Mouse (Mus musculus) heart, embryonic 12.5 days (tissue): ENCODE measurements around the gene F2rl2. TPM values are rescaled to one million over a fixed set of nuclear protein-coding genes. Genes with fewer than 3 reads are reported as not detected.

Experiments
- ATAC-seq: fragments of 200-750 bp; cut with Nextera tagmentation; 2 replicates; pipeline ENCODE4 v1.8.0; 2017; ENCODE audit warnings: moderate TSS enrichment, moderate library complexity; ENCODE audit not compliant: insufficient number of reproducible peaks, low FRiP score
- H3K27ac ChIP-seq: fragments of 300-500 bp; sonication (generic); 2 replicates; pipeline ENCODE4 v1.5.1; 2016; ENCODE audit warnings: mild to moderate bottlenecking, moderate library complexity; ENCODE audit not compliant: poor library complexity, severe bottlenecking
- H3K27me3 ChIP-seq: fragments of 300-500 bp; sonication (generic); replicated peaks from 2 replicates; pipeline ENCODE4 v1.6.1; 2016; ENCODE audit warnings: mild to moderate bottlenecking, moderate library complexity
- H3K36me3 ChIP-seq: fragments of 300-500 bp; sonication (generic); 2 replicates; pipeline ENCODE4 v1.6.1; 2016; ENCODE audit warnings: mild to moderate bottlenecking, moderate library complexity
- H3K4me1 ChIP-seq: fragments of 300-500 bp; sonication (generic); replicated peaks from 2 replicates; pipeline ENCODE4 v1.6.1; 2016; ENCODE audit warnings: mild to moderate bottlenecking
- H3K4me2 ChIP-seq: fragments of 300-500 bp; sonication (generic); 2 replicates; pipeline ENCODE4 v1.6.1; 2016; ENCODE audit warnings: mild to moderate bottlenecking, moderate library complexity
- H3K4me3 ChIP-seq: fragments of 300-500 bp; sonication (generic); 2 replicates; pipeline ENCODE4 v1.5.1; 2016; ENCODE audit warnings: mild to moderate bottlenecking
- H3K9ac ChIP-seq: fragments of 300-500 bp; sonication (generic); 2 replicates; pipeline ENCODE4 v1.6.1; 2016; ENCODE audit warnings: mild to moderate bottlenecking, moderate library complexity
- H3K9me3 ChIP-seq: fragments of 300-500 bp; sonication (generic); replicated peaks from 2 replicates; pipeline ENCODE4 v1.6.1; 2016; ENCODE audit warnings: mild to moderate bottlenecking, moderate library complexity
- WGBS: fragments of 180-500 bp; shearing (Covaris S2); methylation state at CpG from one replicate; pipeline ENCODE4 v1.1.7; 2016; 5-methylcytosine and 5-hydroxymethylcytosine counted together
- polyA plus RNA-seq: library from polyadenylated mRNA; unstranded; fragments of >200 nt; fragmentation: Nextera tagmentation; extraction: Ambion mirVana; gene quantifications from 2 replicates; pipeline ENCODE4 v1.2.1, GENCODE M21; 2016

The F2rl2 gene
- polyA plus RNA-seq, 1 experiment from 2014 or later, result 1.9 TPM

DNA sequence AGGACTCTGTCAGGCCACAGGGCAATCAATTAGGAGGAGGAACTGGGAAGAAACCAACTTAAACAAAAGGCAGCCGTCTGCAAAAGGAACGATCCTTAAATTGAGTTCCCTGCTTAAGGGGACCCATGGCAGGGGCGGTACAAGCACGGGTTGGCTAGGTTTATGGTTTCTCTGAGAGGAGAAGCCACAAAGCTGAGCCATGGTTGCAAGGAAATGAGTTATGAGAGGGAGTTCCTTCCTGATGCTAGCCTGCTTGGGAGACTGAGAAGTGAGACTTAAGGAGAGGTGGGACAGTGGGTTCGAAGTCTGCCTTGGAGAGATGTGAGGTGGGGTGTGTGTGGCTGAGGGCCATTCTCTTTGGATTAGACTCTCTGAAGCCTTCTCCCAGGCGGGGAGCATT lies 1.2 kb downstream of the F2rl2 start:
- Histone ChIP-seq H3K4me3 (no peak overlapping the region), H3K4me1 (0 out of 2 replicates have a peak, but pooled peaks cover 9% of the 10 kb centered on the region), H3K9me3 (no peaks in the 10 kb centered on the region), H3K36me3 (no peaks in the 10 kb centered on the region), H3K4me2 (no peak overlapping the region), H3K27ac (no peak overlapping the region), H3K27me3 (no peaks in the 10 kb centered on the region), H3K9ac (no peak overlapping the region)
- no peak for ATAC-seq
- WGBS, result 65% methylated on average over 6 of the region's 6 CpGs

DNA sequence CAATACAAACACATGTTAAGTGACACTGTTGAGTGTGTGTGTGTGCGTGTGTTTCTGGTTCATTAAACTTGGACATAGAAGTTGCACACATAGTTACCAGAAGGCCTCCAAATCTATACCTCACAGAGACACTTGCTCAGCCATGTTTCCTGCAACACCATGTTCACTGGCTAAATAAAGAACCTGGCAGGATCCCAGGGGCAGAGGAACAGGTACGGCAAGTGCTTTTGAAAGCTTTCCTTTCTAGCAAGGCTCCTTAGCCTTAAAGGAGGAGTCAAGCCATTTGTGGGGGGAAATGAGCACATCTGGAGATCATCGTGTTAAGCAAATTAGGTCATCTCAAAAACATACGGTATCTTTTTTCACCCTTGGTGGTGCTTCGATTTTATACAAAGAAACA lies 6.7 kb downstream of the F2rl2 start:
- Histone ChIP-seq H3K4me1 (peaks cover 9% of the 10 kb centered on the region), H3K9ac (no peak overlapping the region), H3K9me3 (no peaks in the 10 kb centered on the region), H3K36me3 (no peaks in the 10 kb centered on the region), H3K27me3 (no peaks in the 10 kb centered on the region), H3K4me2 (no peak overlapping the region), H3K4me3 (no peak overlapping the region), H3K27ac (no peak overlapping the region)
- no peak for ATAC-seq
- 74% methylated on average over 5 of the region's 5 CpGs for WGBS

DNA sequence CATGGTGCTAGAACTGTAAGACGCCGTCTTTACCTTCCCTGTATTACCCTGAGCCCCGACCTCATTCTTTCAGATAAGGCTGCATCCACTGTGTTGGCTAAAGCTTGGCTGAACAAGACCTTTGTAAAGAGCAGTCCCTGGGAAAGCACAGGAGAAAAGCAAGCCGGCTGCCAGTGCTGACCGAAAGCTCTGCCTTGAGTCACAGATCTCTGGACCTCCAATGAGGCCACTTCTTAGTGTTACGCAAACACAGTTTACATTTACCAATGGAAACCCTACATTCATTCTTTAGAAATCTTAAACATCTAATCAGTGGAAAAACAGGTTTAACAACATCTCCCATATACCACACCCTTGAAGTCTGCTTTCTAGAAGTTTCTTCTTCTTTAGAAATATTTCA lies 8.9 kb downstream of the F2rl2 start:
- Histone ChIP-seq H3K9ac (no peak overlapping the region), H3K36me3 (no peaks in the 10 kb centered on the region)
- 87% methylated on average over 6 of the region's 6 CpGs for WGBS

DNA sequence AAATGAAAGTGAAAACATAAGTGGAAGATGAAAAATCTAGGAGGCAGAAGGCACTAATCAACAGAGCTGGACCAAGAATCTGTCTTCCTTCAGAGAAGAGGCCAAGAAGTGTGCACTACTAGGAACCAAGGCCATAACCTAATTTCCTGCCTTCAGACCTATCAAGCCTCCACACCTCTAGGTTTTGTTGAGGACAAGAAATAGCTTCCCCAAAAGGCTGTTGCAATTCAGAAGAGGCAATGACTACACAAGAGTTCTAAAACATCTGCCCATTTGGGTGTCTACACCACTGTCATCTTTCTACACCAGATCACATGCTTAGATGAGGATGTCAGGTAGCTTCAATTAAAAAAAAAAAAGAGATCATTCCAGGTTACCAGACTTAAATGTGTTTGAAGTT lies 15.4 kb downstream of the F2rl2 start:
- no peak overlapping the region for H3K4me2 ChIP-seq
- no peak overlapping the region for H3K4me3 ChIP-seq
- H3K36me3 ChIP-seq, result 0 out of 2 replicates have a peak, but pooled peaks cover 2% of the 10 kb centered on the region
- H3K27ac ChIP-seq, result no peak overlapping the region
- ATAC-seq, result no peak
- H3K27me3 ChIP-seq, result no peaks in the 10 kb centered on the region
- no peaks in the 10 kb centered on the region for H3K9me3 ChIP-seq
- H3K4me1 ChIP-seq, result 0 out of 2 replicates have a peak, but pooled peaks cover 3% of the 10 kb centered on the region
- no peak overlapping the region for H3K9ac ChIP-seq

More for the DNA sequence above, 8.9 kb downstream of the F2rl2 start:
- Histone ChIP-seq H3K4me1 (peaks cover 4% of the 10 kb centered on the region), H3K27ac (no peak overlapping the region), H3K9me3 (no peaks in the 10 kb centered on the region), H3K4me3 (no peak overlapping the region), H3K4me2 (no peak overlapping the region), H3K27me3 (no peaks in the 10 kb centered on the region)
- no peak for ATAC-seq

DNA sequence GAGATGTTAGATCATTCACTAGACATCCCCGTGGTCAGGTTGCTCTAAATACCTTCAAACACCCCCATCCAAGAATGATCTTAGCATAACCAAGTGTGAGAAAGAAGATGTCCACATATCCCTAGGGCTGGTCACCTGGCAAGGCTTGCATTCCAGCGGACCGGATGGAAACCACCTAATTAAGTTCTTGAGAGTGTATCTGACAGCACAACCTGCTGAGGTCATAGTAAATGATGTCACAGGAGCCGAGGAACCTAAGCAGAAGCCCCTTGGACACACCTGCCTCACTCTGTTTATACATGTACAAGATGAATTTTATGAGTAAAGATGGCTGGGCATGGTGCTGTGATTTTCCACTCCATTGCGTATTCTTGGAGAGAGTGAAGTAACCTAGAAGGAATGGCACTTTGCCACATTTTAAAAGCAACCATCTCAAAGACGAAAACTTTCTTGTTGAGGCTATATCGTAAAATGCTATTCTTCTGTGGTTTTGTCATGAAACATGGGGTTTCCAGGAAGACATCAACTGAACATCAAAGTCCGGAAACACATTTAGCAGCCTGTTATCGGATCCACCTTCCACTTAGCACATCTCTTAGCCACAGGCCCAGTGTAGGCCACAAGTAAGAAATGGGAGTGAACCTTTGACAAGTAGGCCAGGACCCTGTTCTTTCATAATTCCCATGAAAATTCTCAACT lies 16.1 kb downstream of the F2rl2 start:
- Histone ChIP-seq H3K4me2 (no peak overlapping the region), H3K9me3 (no peaks in the 10 kb centered on the region), H3K27ac (no peak overlapping the region), H3K36me3 (0 out of 2 replicates have a peak, but pooled peaks cover 2% of the 10 kb centered on the region), H3K4me3 (no peak overlapping the region), H3K4me1 (0 out of 2 replicates have a peak, but pooled peaks cover 3% of the 10 kb centered on the region), H3K27me3 (no peaks in the 10 kb centered on the region), H3K9ac (no peak overlapping the region)
- 86% methylated on average over 9 of the region's 9 CpGs for WGBS
- no peak for ATAC-seq

DNA sequence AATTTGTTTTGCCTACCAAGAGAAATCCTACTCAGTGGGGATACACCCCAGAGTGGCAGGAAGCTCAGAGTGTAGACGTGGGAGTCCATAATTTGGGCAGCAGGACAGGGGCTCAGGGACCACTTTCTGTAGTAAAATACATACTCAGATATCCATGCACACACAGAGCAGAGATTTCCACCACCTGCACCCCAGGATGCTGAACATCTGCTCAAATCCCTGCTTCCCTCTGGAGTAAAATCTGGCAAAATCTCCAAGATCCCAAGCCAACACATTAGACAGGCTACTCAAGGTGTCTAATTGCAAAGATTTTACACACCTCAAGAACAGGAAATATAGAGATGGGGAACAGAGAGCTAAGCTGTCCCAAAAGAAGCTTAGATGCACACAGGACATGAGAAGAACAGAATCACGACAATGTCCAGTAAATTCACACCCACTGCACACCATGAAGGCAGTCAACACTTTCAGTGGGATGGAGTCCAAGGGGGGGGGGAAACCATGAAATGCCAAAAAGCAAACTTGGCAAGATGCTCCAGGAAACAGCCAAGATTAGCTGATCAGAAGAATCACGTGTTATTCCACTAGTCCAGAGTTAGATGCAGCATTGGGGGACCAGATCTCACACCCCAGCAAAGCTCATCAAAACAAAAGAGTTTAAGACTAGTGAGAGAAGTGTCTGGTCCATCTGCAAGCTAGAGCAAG lies 17.8 kb downstream of the F2rl2 start:
- Histone ChIP-seq H3K9me3 (no peaks in the 10 kb centered on the region), H3K27me3 (no peaks in the 10 kb centered on the region), H3K4me1 (peaks cover 6% of the 10 kb centered on the region; the same call in 1 of the 2 replicates), H3K36me3 (0 out of 2 replicates have a peak, but pooled peaks cover 2% of the 10 kb centered on the region), H3K4me3 (no peak overlapping the region), H3K4me2 (no peak overlapping the region), H3K9ac (no peak overlapping the region), H3K27ac (no peak overlapping the region)
- no peak for ATAC-seq
- 55% methylated on average over 3 of the region's 3 CpGs for WGBS

DNA sequence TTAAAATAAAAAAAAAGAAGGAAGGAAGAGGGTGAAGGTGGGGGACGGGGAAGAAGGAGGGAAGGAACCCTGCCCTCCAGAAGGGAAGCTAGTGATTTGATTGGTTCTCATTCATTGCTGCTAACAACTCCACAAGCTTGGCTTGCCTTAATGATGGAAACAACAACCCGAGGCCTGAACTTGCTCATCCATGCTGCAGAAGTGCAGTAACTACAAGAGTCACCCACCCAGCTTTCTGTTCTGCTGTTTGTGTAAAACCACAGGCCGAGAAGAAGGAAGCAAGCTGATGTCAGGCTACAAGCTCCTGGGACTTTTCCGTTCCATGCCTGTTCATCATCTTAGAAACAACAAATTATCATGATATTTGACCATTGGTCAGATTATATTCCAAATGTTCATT lies 18.7 kb downstream of the F2rl2 start:
- H3K4me3 ChIP-seq, result no peak overlapping the region
- H3K36me3 ChIP-seq, result 0 out of 2 replicates have a peak, but pooled peaks cover 2% of the 10 kb centered on the region
- H3K4me2 ChIP-seq, result no peak overlapping the region
- peaks cover 13% of the 10 kb centered on the region for H3K4me1 ChIP-seq
- WGBS, result 67% methylated on average over 4 of the region's 4 CpGs
- no peaks in the 10 kb centered on the region for H3K9me3 ChIP-seq
- ATAC-seq, result no peak
- no peak overlapping the region for H3K27ac ChIP-seq
- no peak overlapping the region for H3K9ac ChIP-seq
- no peaks in the 10 kb centered on the region for H3K27me3 ChIP-seq

DNA sequence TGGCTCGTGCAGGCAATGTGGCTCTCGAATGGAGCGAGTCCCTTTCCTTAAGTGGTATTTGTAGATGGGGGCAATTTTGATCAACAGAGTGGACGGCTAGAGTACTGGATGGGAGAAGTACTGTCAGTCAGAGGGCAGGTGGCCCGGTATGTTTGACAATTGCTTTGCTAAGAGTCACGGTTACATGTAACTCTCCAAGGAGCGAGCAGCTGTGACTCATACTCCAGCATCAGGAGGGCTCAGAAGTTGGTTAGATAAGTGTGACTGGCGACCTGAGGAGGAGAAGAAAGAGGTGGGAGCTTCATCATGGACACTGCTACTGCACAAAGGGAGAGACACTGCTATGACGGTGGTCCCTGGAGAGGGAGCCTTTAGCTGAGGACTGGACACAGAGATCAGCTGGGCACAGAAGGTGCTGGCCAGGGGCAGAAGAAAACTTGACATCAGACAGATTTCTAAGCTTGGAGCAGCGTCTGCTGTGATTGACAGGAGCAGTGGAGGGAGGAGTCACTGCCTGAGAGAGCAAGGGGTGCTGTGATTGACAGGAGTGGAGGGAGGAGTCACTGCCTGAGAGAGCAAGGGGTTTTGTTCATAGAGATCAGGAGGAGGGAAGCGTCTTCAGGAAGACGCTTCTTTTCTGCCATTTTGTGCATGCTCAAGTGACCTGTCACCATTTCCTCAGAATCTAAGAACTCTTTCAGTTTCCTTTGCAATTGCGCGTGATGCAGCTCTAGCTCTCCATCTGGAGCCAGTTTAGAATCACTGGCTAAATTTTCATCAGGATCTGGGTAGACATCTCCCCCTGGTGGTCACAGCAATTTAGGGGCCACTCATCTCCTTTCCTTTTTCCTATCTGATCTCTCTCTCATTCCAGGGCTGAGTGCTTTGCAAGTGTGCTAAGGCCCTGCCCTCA lies 22.9 kb downstream of the F2rl2 start:
- peak; percentile 82 for ATAC-seq
- H3K4me2 ChIP-seq, result peak overlapping the region; percentile 64

DNA sequence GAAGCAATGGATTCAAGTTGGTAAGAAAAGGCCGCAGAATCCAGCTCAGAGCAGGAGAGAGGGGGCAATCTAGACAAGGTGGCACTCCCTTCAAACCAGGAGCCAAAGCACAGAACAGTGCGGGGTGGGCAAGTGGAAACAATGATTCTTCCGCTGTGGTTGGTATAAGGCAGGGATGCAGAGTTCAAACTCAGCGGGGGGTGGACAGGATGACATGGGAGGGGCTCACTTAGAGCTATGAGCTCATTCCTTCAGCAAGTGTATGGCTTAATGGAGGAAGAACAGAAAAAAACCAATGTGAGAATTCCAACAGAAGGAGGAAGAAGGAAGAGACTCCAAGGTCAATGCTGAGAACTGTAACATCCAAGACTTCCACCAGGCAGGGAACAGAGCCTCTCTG lies 33.8 kb downstream of the F2rl2 start:
- Histone ChIP-seq H3K4me1 (no peaks in the 10 kb centered on the region), H3K27ac (no peak overlapping the region), H3K36me3 (no peaks in the 10 kb centered on the region), H3K9me3 (no peaks in the 10 kb centered on the region), H3K9ac (no peak overlapping the region), H3K4me2 (no peak overlapping the region), H3K4me3 (no peak overlapping the region), H3K27me3 (no peaks in the 10 kb centered on the region)
- ATAC-seq, result no peak
- 70% methylated on average over 4 of the region's 4 CpGs for WGBS

More for the DNA sequence above, 22.9 kb downstream of the F2rl2 start:
- WGBS, result 39% methylated on average over 14 of the region's 14 CpGs
- Histone ChIP-seq H3K4me1 (peaks cover 10% of the 10 kb centered on the region), H3K27ac (no peak overlapping the region), H3K4me3 (peak overlapping the region; percentile 39), H3K9me3 (no peaks in the 10 kb centered on the region), H3K9ac (no peak overlapping the region), H3K36me3 (no peaks in the 10 kb centered on the region), H3K27me3 (no peaks in the 10 kb centered on the region)

DNA sequence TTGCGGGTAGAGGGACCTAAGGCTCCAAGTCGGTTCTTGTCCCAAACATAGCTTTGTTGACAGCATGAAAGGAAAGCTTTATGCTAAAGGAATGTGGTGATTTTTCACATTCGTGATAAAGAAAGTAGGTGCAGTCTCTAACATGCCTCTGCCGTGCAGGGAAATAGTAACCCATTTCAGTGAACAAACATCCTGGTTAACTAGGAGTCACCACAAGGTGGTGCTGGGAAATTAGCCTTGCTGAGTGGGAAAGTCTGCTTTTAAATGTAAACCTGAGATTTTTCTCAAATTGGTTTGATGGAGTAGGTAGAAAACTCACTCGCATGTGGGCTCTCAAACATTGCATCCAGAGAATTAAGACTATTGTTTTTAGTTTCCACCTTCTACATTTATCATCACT lies 43.0 kb downstream of the F2rl2 start:
- ATAC-seq, result no peak
- 0 out of 2 replicates have a peak, but pooled peaks cover 6% of the 10 kb centered on the region for H3K9me3 ChIP-seq
- no peaks in the 10 kb centered on the region for H3K27me3 ChIP-seq
- 60% methylated on average over 5 of the region's 5 CpGs for WGBS
- no peak overlapping the region for H3K9ac ChIP-seq
- no peak overlapping the region for H3K4me3 ChIP-seq
- H3K4me2 ChIP-seq, result no peak overlapping the region
- H3K36me3 ChIP-seq, result no peaks in the 10 kb centered on the region
- H3K4me1 ChIP-seq, result peaks cover 4% of the 10 kb centered on the region; the same call in 1 of the 2 replicates
- no peak overlapping the region for H3K27ac ChIP-seq
